ENCODE assay signal across 14 mouse cellular contexts in the genomic region with DNA sequence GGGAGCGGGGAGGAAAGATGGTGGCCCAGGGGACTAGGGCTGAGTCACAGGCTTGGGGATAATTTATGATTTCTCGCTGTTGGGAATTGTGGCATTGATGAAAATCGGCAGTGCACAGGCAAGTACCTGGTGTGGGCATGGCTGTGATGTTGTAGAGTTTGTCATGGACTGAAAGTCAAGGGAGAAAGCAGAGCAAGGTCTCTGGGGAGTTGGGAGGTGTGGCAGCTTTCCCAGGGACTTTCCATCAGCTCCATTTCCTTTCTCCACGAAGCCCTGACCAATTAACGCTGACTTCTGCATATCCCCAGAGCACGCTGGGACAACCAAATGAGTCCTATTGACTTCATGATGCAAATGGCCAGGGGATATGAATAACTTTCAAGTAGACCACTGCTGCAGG.
A peak's percentile ranks its signal among the peaks of the same experiment; 100 is the strongest.
DNase-seq lines count a peak whose midpoint lies in the region; TF ChIP-seq lines count a peak whose summit lies in the region.
"Had no signal": no experiment of that assay in that cellular context is flagged by ENCODE, and none has a peak within 500 bp of the region (broad histone marks: within the 10 kb centered on the region; RNA-seq: fewer than 3 reads in every experiment).

No protein-coding gene starts in this region.

- H3K4me3 ChIP-seq in myocyte, result no peak overlapping the region
- H3K4me3 ChIP-seq: heart, embryonic 15.5 days; limb, embryonic 15.5 days had no signal

- H3K36me3 ChIP-seq in myocyte (ENCODE audit: control insufficient read depth, insufficient read depth), result no peaks in the 10 kb centered on the region
- H3K36me3 ChIP-seq: heart, embryonic 15.5 days; limb, embryonic 15.5 days had no signal

- no peaks in the 10 kb centered on the region for H3K79me2 ChIP-seq in myocyte (ENCODE audit: control insufficient read depth, insufficient read depth)

- peak; percentile 19 for DNase-seq in gastrocnemius, adult 18-20 months (ENCODE audit: low spot score)
- DNase-seq in gastrocnemius, postnatal 4 days (ENCODE audit: low spot score in 2 of 2), result no peak
- peak; percentile 45 for DNase-seq in lung, postnatal 10 days
- no peak for DNase-seq in lung, adult 18-20 months
- DNase-seq in gastrocnemius, postnatal 36 days, result peak; percentile 28 to 32
- no peak for DNase-seq in spleen, postnatal 36 days (ENCODE audit: low spot score in 2 of 2)
- no peak for DNase-seq in ovary, postnatal 36 days (ENCODE audit: low spot score)
- DNase-seq: cerebellum, adult 18-20 months; lung, embryonic 14.5 days; right cerebral cortex, postnatal 25 days; thymus, adult 2 months had no signal

- TF ChIP-seq POLR2A in myocyte (IDR thresholded peaks at IDR 0.05; ENCODE audit: insufficient read length, low read depth), result no peak

- no peak overlapping the region for H3ac ChIP-seq in myocyte (ENCODE audit: control insufficient read depth, insufficient read length)

- no peaks in the 10 kb centered on the region for H3K27me3 ChIP-seq in myocyte (ENCODE audit: control insufficient read depth, insufficient read depth, insufficient read length)
- H3K27me3 ChIP-seq: heart, embryonic 15.5 days; limb, embryonic 15.5 days had no signal

- H3K4me2 ChIP-seq in myocyte (ENCODE audit: low read depth), result peak overlapping the region; percentile 42
- H3K4me2 ChIP-seq: heart, embryonic 15.5 days; limb, embryonic 15.5 days; lung, embryonic 14.5 days had no signal

- intact Hi-C loops in gastrocnemius, postnatal 36 days (cut with DNase I), result no loop called here

TF ChIP-seq in myocyte, 11 proteins besides CTCF, POLR2A, EP300 and RAD21:
- TF ChIP-seq MAX (IDR thresholded peaks at IDR 0.05; ENCODE audit: low read depth) (no peak), REST (IDR thresholded peaks at IDR 0.05; ENCODE audit: insufficient read depth, insufficient read length) (no peak), POLR2AphosphoS2 (IDR thresholded peaks at IDR 0.05; ENCODE audit: insufficient read length, low read depth) (no peak), MYOD1 (IDR thresholded peaks at IDR 0.05; ENCODE audit: control insufficient read depth in 1 of 3, insufficient read length in 2 of 3, low read depth in 2 of 3) (no peak), SRF (IDR thresholded peaks at IDR 0.05; ENCODE audit: control insufficient read depth, insufficient read length, low read depth) (no peak), TCF12 (IDR thresholded peaks at IDR 0.05; ENCODE audit: insufficient read depth, poor library complexity, severe bottlenecking) (no peak), MYOG (IDR thresholded peaks at IDR 0.05; ENCODE audit: control insufficient read depth in 1 of 3, insufficient read depth in 1 of 3, insufficient read length in 2 of 3, low read depth in 2 of 3) (no peak), CEBPB (IDR thresholded peaks at IDR 0.05; ENCODE audit: insufficient read depth, poor library complexity, severe bottlenecking) (no peak), E2F4 (IDR thresholded peaks at IDR 0.05; ENCODE audit: insufficient read depth) (no peak), TCF3 (IDR thresholded peaks at IDR 0.05; ENCODE audit: insufficient read length, low read depth) (no peak), USF1 (IDR thresholded peaks at IDR 0.05; ENCODE audit: low read depth) (no peak)

Comparison
In these comparisons a context has a peak if more than half of its experiments do, and no peak if none do; other contexts are left out.
1. DNase-seq: peak in gastrocnemius, adult 18-20 months (single experiment), lung, postnatal 10 days (single experiment) and gastrocnemius, postnatal 36 days (2 of 2); none in gastrocnemius, postnatal 4 days (0 of 2), lung, adult 18-20 months (0 of 2), spleen, postnatal 36 days (0 of 2) and ovary, postnatal 36 days (single experiment).